Mouse (Mus musculus): Measurements from ENCODE around the gene Col5a3. TPM values are rescaled to one million over a fixed set of nuclear protein-coding genes. Genes with fewer than 3 reads are reported as not detected.
"Not testable (repeated sequence)": the region's sequence is repeated elsewhere in the genome, so short reads cannot be mapped to it uniquely, and the experiment has no call there.

Col5a3 gene
- polyA plus RNA-seq, 1 experiment: 4.6 TPM

- WGBS: 71% methylated on average over 9 of the region's 9 CpGs
- Histone ChIP-seq H3K4me3 (replicated peaks; ENCODE audit: extremely low read depth, low read depth, low read length) (no peak overlapping the region), H3K4me1 (ENCODE audit: control insufficient read depth, insufficient read depth, low read length) (no peaks in the 10 kb centered on the region)
- no peak for TF ChIP-seq CTCF (IDR thresholded peaks at IDR 0.05; ENCODE audit: insufficient read depth, low read length)
- TF ChIP-seq POLR2A (IDR thresholded peaks at IDR 0.05; ENCODE audit: borderline replicate concordance, extremely low read depth, low read depth, low read length): no peak
- DNase-seq: no peak
Observed at GRCm38 (mm10) chr9:20837184-20837947, 22.5 kb upstream of the Col5a3 start.

GRCm38 (mm10) chr9:20835431-20835954, 20.6 kb upstream of the Col5a3 start:
- H3K4me1 ChIP-seq (ENCODE audit: control insufficient read depth, insufficient read depth, low read length); H3K4me3 ChIP-seq (replicated peaks; ENCODE audit: extremely low read depth, low read depth, low read length); DNase-seq: not testable (repeated sequence)
- 82% methylated on average over 11 of the region's 11 CpGs for WGBS

- H3K4me1 ChIP-seq (ENCODE audit: control insufficient read depth, insufficient read depth, low read length): no peaks in the 10 kb centered on the region
- DNase-seq: no peak
- 68% methylated on average over 1 of the region's 1 CpGs for WGBS
- no peak overlapping the region for H3K4me3 ChIP-seq (replicated peaks; ENCODE audit: extremely low read depth, low read depth, low read length)
- TF ChIP-seq CTCF (IDR thresholded peaks at IDR 0.05; ENCODE audit: insufficient read depth, low read length) (no peak), POLR2A (IDR thresholded peaks at IDR 0.05; ENCODE audit: borderline replicate concordance, extremely low read depth, low read depth, low read length) (no peak)
Observed at GRCm38 (mm10) chr9:20834881-20835280, 20.0 kb upstream of the Col5a3 start.

GRCm38 (mm10) chr9:20830901-20831643, 16.2 kb upstream of the Col5a3 start:
- 14% methylated on average over 19 of the region's 19 CpGs for WGBS
- Histone ChIP-seq H3K4me3 (replicated peaks; ENCODE audit: extremely low read depth, low read depth, low read length) (no peak overlapping the region), H3K4me1 (ENCODE audit: control insufficient read depth, insufficient read depth, low read length) (no peaks in the 10 kb centered on the region)
- DNase-seq: peak; percentile 90
- TF ChIP-seq CTCF (IDR thresholded peaks at IDR 0.05; ENCODE audit: insufficient read depth, low read length): peak; percentile 80
- no peak for TF ChIP-seq POLR2A (IDR thresholded peaks at IDR 0.05; ENCODE audit: borderline replicate concordance, extremely low read depth, low read depth, low read length)

- no peak for TF ChIP-seq POLR2A (IDR thresholded peaks at IDR 0.05; ENCODE audit: borderline replicate concordance, extremely low read depth, low read depth, low read length)
- TF ChIP-seq CTCF (IDR thresholded peaks at IDR 0.05; ENCODE audit: insufficient read depth, low read length): no peak
- 96% methylated on average over 1 of the region's 1 CpGs for WGBS
Observed at GRCm38 (mm10) chr9:20828127-20828526, 13.3 kb upstream of the Col5a3 start.

GRCm38 (mm10) chr9:20825781-20826180, 10.9 kb upstream of the Col5a3 start:
- H3K4me3 ChIP-seq (replicated peaks; ENCODE audit: extremely low read depth, low read depth, low read length): no peak overlapping the region
- no peak for TF ChIP-seq POLR2A (IDR thresholded peaks at IDR 0.05; ENCODE audit: borderline replicate concordance, extremely low read depth, low read depth, low read length)
- no peak for TF ChIP-seq CTCF (IDR thresholded peaks at IDR 0.05; ENCODE audit: insufficient read depth, low read length)
- WGBS: 35% methylated on average over 5 of the region's 5 CpGs
- no peak for DNase-seq
- H3K4me1 ChIP-seq (ENCODE audit: control insufficient read depth, insufficient read depth, low read length): no peaks in the 10 kb centered on the region

More at GRCm38 (mm10) chr9:20828127-20828526, 13.3 kb upstream of the Col5a3 start:
- Histone ChIP-seq H3K4me1 (ENCODE audit: control insufficient read depth, insufficient read depth, low read length) (no peaks in the 10 kb centered on the region), H3K4me3 (replicated peaks; ENCODE audit: extremely low read depth, low read depth, low read length) (no peak overlapping the region)
- no peak for DNase-seq

- 77% methylated on average over 3 of the region's 3 CpGs for WGBS
- DNase-seq: no peak
- Histone ChIP-seq H3K4me1 (ENCODE audit: control insufficient read depth, insufficient read depth, low read length) (no peaks in the 10 kb centered on the region), H3K4me3 (replicated peaks; ENCODE audit: extremely low read depth, low read depth, low read length) (no peak overlapping the region)
- no peak for TF ChIP-seq CTCF (IDR thresholded peaks at IDR 0.05; ENCODE audit: insufficient read depth, low read length)
- TF ChIP-seq POLR2A (IDR thresholded peaks at IDR 0.05; ENCODE audit: borderline replicate concordance, extremely low read depth, low read depth, low read length): no peak
Observed at GRCm38 (mm10) chr9:20822821-20823220, 8.0 kb upstream of the Col5a3 start.

GRCm38 (mm10) chr9:20820001-20820400, 5.1 kb upstream of the Col5a3 start:
- TF ChIP-seq POLR2A (IDR thresholded peaks at IDR 0.05; ENCODE audit: borderline replicate concordance, extremely low read depth, low read depth, low read length): no peak
- DNase-seq: no peak
- Histone ChIP-seq H3K4me3 (replicated peaks; ENCODE audit: extremely low read depth, low read depth, low read length) (no peak overlapping the region), H3K4me1 (ENCODE audit: control insufficient read depth, insufficient read depth, low read length) (peaks cover under 1% of the 10 kb centered on the region; the same call in 1 of the 2 replicates)
- 67% methylated on average over 5 of the region's 5 CpGs for WGBS

- WGBS: 76% methylated on average over 6 of the region's 6 CpGs
- TF ChIP-seq CTCF (IDR thresholded peaks at IDR 0.05; ENCODE audit: insufficient read depth, low read length) (no peak), POLR2A (IDR thresholded peaks at IDR 0.05; ENCODE audit: borderline replicate concordance, extremely low read depth, low read depth, low read length) (no peak)
- H3K4me3 ChIP-seq (replicated peaks; ENCODE audit: extremely low read depth, low read depth, low read length): no peak within 1 kb of the TSS
- H3K4me1 ChIP-seq (ENCODE audit: control insufficient read depth, insufficient read depth, low read length): peaks cover 7% of the 10 kb centered on the region
- no peak for DNase-seq
Observed at GRCm38 (mm10) chr9:20818236-20818635, 3.4 kb upstream of the Col5a3 start, which contains the start of gene Rdh8. Gene Rdh8 (plus strand): TSS chr9:20818503.
